ENCODE assay signal across 31 mouse cellular contexts in genomic region chr11:61123886-61124285, GRCm38 (mm10).
"Had no signal": no experiment of that assay in that cellular context is flagged by ENCODE, and none has a peak within 500 bp of the region (broad histone marks: within the 10 kb centered on the region; RNA-seq: fewer than 3 reads in every experiment).

No protein-coding gene starts in this region.

- H3K27me3 ChIP-seq: limb, embryonic 12.5 days; limb, embryonic 13.5 days; limb, embryonic 15.5 days; liver, embryonic 12.5 days; liver, embryonic 13.5 days; liver, embryonic 15.5 days; lung, embryonic 15.5 days; midbrain, embryonic 12.5 days; midbrain, embryonic 13.5 days; midbrain, embryonic 15.5 days had no signal

- ATAC-seq: liver, embryonic 12.5 days; liver, postnatal 0 days; lung, postnatal 0 days; midbrain, embryonic 13.5 days; midbrain, embryonic 15.5 days; midbrain, embryonic 16.5 days had no signal

- H3K4me3 ChIP-seq: left cerebral cortex, adult 2 months; limb, embryonic 10.5 days; limb, embryonic 12.5 days; limb, embryonic 13.5 days; limb, embryonic 15.5 days; liver, embryonic 12.5 days; liver, embryonic 13.5 days; liver, embryonic 15.5 days; lung, embryonic 15.5 days; midbrain, embryonic 10.5 days; midbrain, embryonic 12.5 days; midbrain, embryonic 13.5 days; midbrain, embryonic 15.5 days; myocyte had no signal

- H3K9ac ChIP-seq: limb, embryonic 12.5 days; limb, embryonic 13.5 days; limb, embryonic 15.5 days; liver, embryonic 12.5 days; liver, embryonic 13.5 days; liver, embryonic 14.5 days; liver, embryonic 15.5 days; liver, postnatal 0 days; lung, embryonic 14.5 days; lung, embryonic 15.5 days; midbrain, embryonic 12.5 days; midbrain, embryonic 13.5 days; midbrain, embryonic 15.5 days had no signal

- DNase-seq: left cerebral cortex, postnatal 4 days; liver; liver, embryonic 13.5 days; liver, postnatal 0 days; lung, adult 18-20 months; lung, adult 2 months; lung, embryonic 14.5 days; lung, postnatal 10 days; lung, postnatal 14 days; lung, postnatal 36 days; lung, postnatal 4 days; midbrain, embryonic 14.5 days had no signal

- H3K27ac ChIP-seq: left cerebral cortex, adult 2 months; limb, embryonic 10.5 days; limb, embryonic 12.5 days; limb, embryonic 13.5 days; limb, embryonic 15.5 days; liver, embryonic 12.5 days; liver, embryonic 13.5 days; liver, embryonic 14.5 days; liver, embryonic 15.5 days; lung, embryonic 15.5 days; macrophage; midbrain, embryonic 10.5 days; midbrain, embryonic 12.5 days; midbrain, embryonic 13.5 days; midbrain, embryonic 15.5 days had no signal

- H3K36me3 ChIP-seq: limb, embryonic 10.5 days; limb, embryonic 12.5 days; limb, embryonic 13.5 days; limb, embryonic 15.5 days; liver, embryonic 12.5 days; liver, embryonic 13.5 days; liver, embryonic 15.5 days; lung, embryonic 15.5 days; midbrain, embryonic 10.5 days; midbrain, embryonic 12.5 days; midbrain, embryonic 13.5 days; midbrain, embryonic 15.5 days had no signal

- H3K9me3 ChIP-seq: limb, embryonic 10.5 days; limb, embryonic 12.5 days; limb, embryonic 13.5 days; limb, embryonic 15.5 days; liver, embryonic 12.5 days; liver, embryonic 13.5 days; liver, embryonic 15.5 days; lung, embryonic 15.5 days; midbrain, embryonic 10.5 days; midbrain, embryonic 12.5 days; midbrain, embryonic 13.5 days; midbrain, embryonic 15.5 days had no signal

- H3K4me2 ChIP-seq: limb, embryonic 12.5 days; limb, embryonic 13.5 days; limb, embryonic 15.5 days; liver, embryonic 11.5 days; liver, embryonic 12.5 days; liver, embryonic 13.5 days; liver, embryonic 15.5 days; lung, embryonic 14.5 days; lung, embryonic 15.5 days; midbrain, embryonic 11.5 days; midbrain, embryonic 12.5 days; midbrain, embryonic 13.5 days; midbrain, embryonic 15.5 days had no signal

- H3K4me1 ChIP-seq: limb, embryonic 10.5 days; limb, embryonic 12.5 days; limb, embryonic 13.5 days; limb, embryonic 15.5 days; liver, embryonic 12.5 days; liver, embryonic 13.5 days; liver, embryonic 15.5 days; lung, embryonic 15.5 days; midbrain, embryonic 10.5 days; midbrain, embryonic 12.5 days; midbrain, embryonic 13.5 days; midbrain, embryonic 15.5 days had no signal
